Mouse (Mus musculus) intestine, embryonic 16.5 days (tissue): ENCODE data around the gene Megf11. TPM values are rescaled to one million over a fixed set of nuclear protein-coding genes. Genes with fewer than 3 reads are reported as not detected.
A peak's percentile ranks its signal among the peaks of the same experiment; 100 is the strongest.

ENCODE experiments used
- ATAC-seq: fragments of 200-750 bp; cut with Nextera tagmentation; 2 replicates; pipeline ENCODE4 v1.8.0; 2017; ENCODE audit warnings: moderate TSS enrichment, moderate library complexity
- H3K27ac ChIP-seq: fragments of 300-500 bp; sonication (generic); 2 replicates; pipeline ENCODE4 v1.5.1; 2014; ENCODE audit warnings: mild to moderate bottlenecking, low read length
- H3K27me3 ChIP-seq: fragments of 300-500 bp; sonication (generic); replicated peaks from 2 replicates; pipeline ENCODE4 v1.6.1; 2014; ENCODE audit warnings: low read length, control low read depth, mixed read lengths; ENCODE audit not compliant: control insufficient read depth, insufficient read depth
- H3K36me3 ChIP-seq: fragments of 300-500 bp; sonication (generic); 2 replicates; pipeline ENCODE4 v1.6.1; 2014; ENCODE audit warnings: low read length, control low read depth; ENCODE audit not compliant: control insufficient read depth, insufficient read depth
- H3K4me1 ChIP-seq: fragments of 300-500 bp; sonication (generic); 2 replicates; pipeline ENCODE4 v1.6.1; 2014; ENCODE audit warnings: low read length, control low read depth, mixed read lengths; ENCODE audit not compliant: control insufficient read depth, insufficient read depth
- H3K4me2 ChIP-seq: fragments of 300-500 bp; sonication (generic); 2 replicates; pipeline ENCODE4 v1.6.1; 2014; ENCODE audit warnings: low read depth, low read length, control low read depth
- H3K4me3 ChIP-seq: fragments of 300-500 bp; sonication (generic); 2 replicates; pipeline ENCODE4 v1.5.1; 2014; ENCODE audit warnings: mild to moderate bottlenecking, low read length
- H3K9ac ChIP-seq: fragments of 300-500 bp; sonication (generic); 2 replicates; pipeline ENCODE4 v1.6.1; 2014; ENCODE audit warnings: low read depth, low read length
- H3K9me3 ChIP-seq: fragments of 300-500 bp; sonication (generic); 2 replicates; pipeline ENCODE4 v1.6.1; 2016; ENCODE audit warnings: low read length, control low read depth; ENCODE audit not compliant: control insufficient read depth
- WGBS: fragments of 180-500 bp; shearing (Covaris S2); extraction: QIAGEN DNeasy Blood & Tissue Kit; methylation state at CpG from one replicate; pipeline ENCODE4 v1.1.7; 2014; 5-methylcytosine and 5-hydroxymethylcytosine counted together
- polyA plus RNA-seq: library from polyadenylated mRNA; unstranded; fragments of >200 nt; fragmentation: Nextera tagmentation; extraction: Ambion mirVana; gene quantifications from 2 replicates; pipeline ENCODE4 v1.2.1, GENCODE M21; 2015

The Megf11 gene
- polyA plus RNA-seq, 1 experiment from 2014 or later: 0.76 TPM

- 39% methylated on average over 12 of the region's 12 CpGs for WGBS
- peak; percentile 56; the same call in 1 of the 2 replicates for ATAC-seq
- no peaks in the 10 kb centered on the region for H3K4me1 ChIP-seq
- no peaks in the 10 kb centered on the region for H3K9me3 ChIP-seq
- no peaks in the 10 kb centered on the region for H3K27me3 ChIP-seq
- H3K36me3 ChIP-seq: no peaks in the 10 kb centered on the region
- H3K4me2 ChIP-seq: no peak overlapping the region
- no peak overlapping the region for H3K4me3 ChIP-seq
- no peak overlapping the region for H3K27ac ChIP-seq
- no peak overlapping the region for H3K9ac ChIP-seq
Measured at GRCm38 (mm10) chr9:64519921-64520746, 134.7 kb downstream of the Megf11 start.

GRCm38 (mm10) chr9:64520747-64521283 lies 135.4 kb downstream of the Megf11 start:
- Histone ChIP-seq H3K4me2 (no peak overlapping the region), H3K9ac (no peak overlapping the region), H3K4me1 (no peaks in the 10 kb centered on the region), H3K9me3 (no peaks in the 10 kb centered on the region), H3K36me3 (no peaks in the 10 kb centered on the region), H3K4me3 (no peak overlapping the region), H3K27me3 (no peaks in the 10 kb centered on the region), H3K27ac (no peak overlapping the region)
- no peak for ATAC-seq
- 55% methylated on average over 4 of the region's 4 CpGs for WGBS

GRCm38 (mm10) chr9:64523264-64524045 lies 138.0 kb downstream of the Megf11 start:
- no peaks in the 10 kb centered on the region for H3K36me3 ChIP-seq
- H3K9ac ChIP-seq: no peak overlapping the region
- H3K27ac ChIP-seq: no peak overlapping the region
- no peak overlapping the region for H3K4me3 ChIP-seq
- WGBS: 52% methylated on average over 21 of the region's 21 CpGs
- no peaks in the 10 kb centered on the region for H3K4me1 ChIP-seq
- ATAC-seq: no peak
- H3K4me2 ChIP-seq: no peak overlapping the region
- H3K9me3 ChIP-seq: no peaks in the 10 kb centered on the region
- H3K27me3 ChIP-seq: no peaks in the 10 kb centered on the region

GRCm38 (mm10) chr9:64528061-64528460 lies 142.6 kb downstream of the Megf11 start:
- 87% methylated on average over 7 of the region's 7 CpGs for WGBS
- H3K4me1 ChIP-seq: no peaks in the 10 kb centered on the region
- no peaks in the 10 kb centered on the region for H3K36me3 ChIP-seq
- no peaks in the 10 kb centered on the region for H3K9me3 ChIP-seq
- no peaks in the 10 kb centered on the region for H3K27me3 ChIP-seq
- no peak overlapping the region for H3K4me3 ChIP-seq
- no peak overlapping the region for H3K4me2 ChIP-seq
- ATAC-seq: no peak
- H3K9ac ChIP-seq: no peak overlapping the region
- H3K27ac ChIP-seq: no peak overlapping the region

- Histone ChIP-seq H3K4me1 (no peaks in the 10 kb centered on the region), H3K36me3 (no peaks in the 10 kb centered on the region), H3K9me3 (no peaks in the 10 kb centered on the region), H3K4me2 (no peak overlapping the region), H3K27me3 (no peaks in the 10 kb centered on the region), H3K27ac (no peak overlapping the region), H3K9ac (no peak overlapping the region), H3K4me3 (no peak overlapping the region)
- 76% methylated on average over 2 of the region's 2 CpGs for WGBS
- ATAC-seq: no peak
Measured at GRCm38 (mm10) chr9:64528595-64528994, 143.2 kb downstream of the Megf11 start.

- 65% methylated on average over 3 of the region's 3 CpGs for WGBS
- Histone ChIP-seq H3K4me2 (no peak overlapping the region), H3K27me3 (no peaks in the 10 kb centered on the region), H3K4me3 (no peak overlapping the region), H3K4me1 (no peaks in the 10 kb centered on the region), H3K9ac (no peak overlapping the region), H3K36me3 (no peaks in the 10 kb centered on the region), H3K9me3 (no peaks in the 10 kb centered on the region), H3K27ac (no peak overlapping the region)
- no peak for ATAC-seq
Measured at GRCm38 (mm10) chr9:64531935-64532334, 146.5 kb downstream of the Megf11 start.

- H3K4me1 ChIP-seq: no peaks in the 10 kb centered on the region
- H3K27ac ChIP-seq: peak overlapping the region; percentile 52; the same call in 1 of the 2 replicates
- no peaks in the 10 kb centered on the region for H3K27me3 ChIP-seq
- 48% methylated on average over 4 of the region's 4 CpGs for WGBS
- no peak overlapping the region for H3K4me2 ChIP-seq
- no peaks in the 10 kb centered on the region for H3K36me3 ChIP-seq
- peak; percentile 62 for ATAC-seq
- no peak overlapping the region for H3K4me3 ChIP-seq
- no peaks in the 10 kb centered on the region for H3K9me3 ChIP-seq
- H3K9ac ChIP-seq: no peak overlapping the region
Measured at GRCm38 (mm10) chr9:64532711-64533242, 147.4 kb downstream of the Megf11 start.

GRCm38 (mm10) chr9:64533488-64534119 lies 148.2 kb downstream of the Megf11 start:
- Histone ChIP-seq H3K27ac (no peak overlapping the region), H3K36me3 (no peaks in the 10 kb centered on the region), H3K4me1 (no peaks in the 10 kb centered on the region), H3K4me3 (no peak overlapping the region), H3K4me2 (no peak overlapping the region), H3K9me3 (no peaks in the 10 kb centered on the region), H3K9ac (no peak overlapping the region), H3K27me3 (no peaks in the 10 kb centered on the region)
- 33% methylated on average over 15 of the region's 15 CpGs for WGBS
- peak; percentile 71 for ATAC-seq

GRCm38 (mm10) chr9:64534313-64534712 lies 148.9 kb downstream of the Megf11 start:
- no peak for ATAC-seq
- WGBS: 76% methylated on average over 6 of the region's 6 CpGs
- Histone ChIP-seq H3K4me3 (no peak overlapping the region), H3K4me2 (no peak overlapping the region), H3K9ac (no peak overlapping the region), H3K9me3 (no peaks in the 10 kb centered on the region), H3K27me3 (no peaks in the 10 kb centered on the region), H3K36me3 (no peaks in the 10 kb centered on the region), H3K4me1 (no peaks in the 10 kb centered on the region), H3K27ac (no peak overlapping the region)
